Mouse (Mus musculus): ENCODE measurements around the gene Smpd1.

Gene Smpd1

DNA sequence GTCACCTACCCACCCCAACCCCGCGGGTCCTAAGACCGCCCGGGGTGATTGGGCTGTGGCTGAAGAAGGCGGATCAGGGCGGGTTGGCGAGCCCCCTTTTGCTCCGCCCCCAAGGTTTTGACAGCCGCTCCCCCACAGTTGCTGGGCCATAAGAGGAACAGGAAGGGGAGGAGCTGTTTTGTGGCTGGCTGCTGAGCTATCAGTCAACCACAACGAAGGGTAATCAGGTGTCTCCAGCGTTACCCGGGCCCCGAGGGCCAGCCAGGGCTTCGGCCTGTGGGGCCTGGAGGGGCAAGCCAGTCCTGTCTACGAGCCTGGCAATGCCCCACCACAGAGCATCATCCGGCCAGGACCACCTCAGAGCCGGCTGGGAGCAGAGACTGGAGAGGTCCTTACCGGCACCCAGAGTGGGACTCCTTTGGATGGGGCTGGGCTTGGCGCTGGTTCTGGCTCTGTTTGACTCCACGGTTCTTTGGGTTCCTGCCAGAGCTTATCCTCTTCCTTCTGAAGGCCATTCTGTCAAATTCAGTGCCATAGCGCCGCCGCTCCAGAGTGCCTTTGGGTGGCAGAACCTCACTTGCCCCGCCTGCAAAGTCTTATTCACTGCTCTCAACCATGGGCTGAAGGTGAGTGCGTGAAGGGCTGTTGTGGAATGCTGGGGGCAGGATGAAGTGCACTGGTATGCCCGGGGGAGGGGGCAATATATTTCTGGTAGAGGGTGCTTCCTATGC, at the start of gene Smpd1:
TSS of gene Smpd1 (plus strand) at position 149 of the 731 bp plus-strand sequence.
- ChIA-PET CTCF (interaction anchor here in 2 of 4 experiments (0.5 to 1.4 kb wide), 5 partner anchors 15 to 135 kb away, joined by 3 to 7 read pairs (median 4); partner anchors contain the start of gene Dnhd1 (in 1 of the 2)), POLR2A (interaction anchor here (0.6 to 2.5 kb wide), 25 partner anchors 8 to 257 kb away, joined by 3 to 19 read pairs (median 4); partner anchors contain the start of genes Apbb1 (in 2 of the 4), Arfip2 (in 2 of the 4), Gm45799 (in 2 of the 4) and Mrpl17 (in 2 of the 4))

DNA sequence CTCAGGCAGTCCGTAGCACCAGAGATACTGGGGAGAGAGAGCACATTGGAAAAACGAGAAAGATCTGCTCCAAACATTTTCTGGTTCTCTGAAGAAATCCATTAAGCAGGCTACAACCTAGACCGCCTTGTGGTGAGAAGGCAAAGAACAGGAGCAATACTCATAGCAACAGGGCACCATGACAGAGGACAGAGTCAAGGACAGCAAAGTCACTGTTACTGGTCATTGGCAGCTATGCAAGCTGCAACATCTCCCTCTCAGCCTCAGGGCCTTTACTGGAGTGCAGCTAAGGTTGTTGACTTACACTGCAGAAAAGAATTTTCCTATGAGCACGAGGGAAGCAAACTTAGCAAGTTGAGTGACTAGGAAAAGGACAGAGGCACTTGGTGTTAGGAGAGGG, 46.9 kb upstream of the Smpd1 start:
- ChIA-PET CTCF (no interaction called here), POLR2A (no interaction called here)

GRCm38 (mm10) chr7:105510143-105510542, 44.0 kb upstream of the Smpd1 start:
- ChIA-PET CTCF (interaction anchor here in 1 of 4 experiments (1.0 kb wide), 1 partner anchor 98 kb away, joined by 4 read pairs; no protein-coding TSS in a partner anchor), POLR2A (interaction anchor here in 1 of 4 experiments (1.6 kb wide), 1 partner anchor 20 kb away, joined by 3 read pairs; no protein-coding TSS in a partner anchor)

DNA sequence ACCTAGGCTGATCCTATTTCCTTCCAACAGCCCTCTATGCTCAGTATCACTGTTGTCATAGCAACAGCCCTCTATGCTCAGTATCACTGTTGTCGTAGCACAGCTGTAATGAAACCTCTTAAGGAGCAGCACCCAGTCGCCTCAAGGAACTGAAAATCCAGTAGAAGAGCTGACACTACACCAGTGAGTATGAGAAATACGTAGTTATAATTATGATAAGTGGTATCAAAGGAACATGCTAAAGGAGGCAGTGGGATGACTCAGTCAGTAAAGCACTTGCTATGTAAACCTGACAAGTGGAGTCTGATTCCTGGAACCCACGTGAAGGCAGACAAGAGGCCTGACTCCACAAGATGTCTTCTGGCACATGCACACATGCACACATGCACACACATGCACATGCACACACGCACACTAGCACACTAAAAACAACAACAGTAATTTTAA, 40.3 kb upstream of the Smpd1 start:
- CTCF ChIA-PET = interaction anchor here in 1 of 4 experiments (0.6 kb wide), 1 partner anchor 438 kb away, joined by 4 read pairs; no protein-coding TSS in a partner anchor
- POLR2A ChIA-PET = no interaction called here

DNA sequence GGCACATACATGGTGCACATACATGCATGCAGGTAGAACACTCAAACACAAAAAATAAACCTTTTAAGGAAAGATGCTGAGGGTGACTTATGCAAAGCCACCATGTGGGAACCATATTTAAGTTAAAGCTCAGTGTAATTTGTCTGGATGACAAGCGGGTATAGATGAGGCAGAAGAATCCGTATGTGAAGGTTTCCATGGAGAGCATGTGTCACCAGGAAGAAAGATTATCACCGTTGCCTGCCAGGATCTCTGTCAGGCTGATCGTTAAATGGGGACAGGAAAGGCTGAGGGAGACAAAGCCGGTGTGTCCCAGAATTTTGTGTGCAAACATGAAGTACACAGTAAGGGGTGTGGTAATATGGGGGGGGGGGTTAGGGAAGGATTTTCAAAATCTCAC, 39.6 kb upstream of the Smpd1 start:
- ChIA-PET CTCF (interaction anchor here in 2 of 4 experiments (0.6 to 1.8 kb wide), 2 partner anchors 34 to 344 kb away, joined by 3 to 4 read pairs; no protein-coding TSS in a partner anchor), POLR2A (no interaction called here)

GRCm38 (mm10) chr7:105515178-105515577, 39.0 kb upstream of the Smpd1 start:
- CTCF ChIA-PET = interaction anchor here in 1 of 4 experiments (0.5 to 1.8 kb wide), 2 partner anchors 11 to 34 kb away, joined by 3 to 4 read pairs; no protein-coding TSS in a partner anchor
- POLR2A ChIA-PET = no interaction called here

DNA sequence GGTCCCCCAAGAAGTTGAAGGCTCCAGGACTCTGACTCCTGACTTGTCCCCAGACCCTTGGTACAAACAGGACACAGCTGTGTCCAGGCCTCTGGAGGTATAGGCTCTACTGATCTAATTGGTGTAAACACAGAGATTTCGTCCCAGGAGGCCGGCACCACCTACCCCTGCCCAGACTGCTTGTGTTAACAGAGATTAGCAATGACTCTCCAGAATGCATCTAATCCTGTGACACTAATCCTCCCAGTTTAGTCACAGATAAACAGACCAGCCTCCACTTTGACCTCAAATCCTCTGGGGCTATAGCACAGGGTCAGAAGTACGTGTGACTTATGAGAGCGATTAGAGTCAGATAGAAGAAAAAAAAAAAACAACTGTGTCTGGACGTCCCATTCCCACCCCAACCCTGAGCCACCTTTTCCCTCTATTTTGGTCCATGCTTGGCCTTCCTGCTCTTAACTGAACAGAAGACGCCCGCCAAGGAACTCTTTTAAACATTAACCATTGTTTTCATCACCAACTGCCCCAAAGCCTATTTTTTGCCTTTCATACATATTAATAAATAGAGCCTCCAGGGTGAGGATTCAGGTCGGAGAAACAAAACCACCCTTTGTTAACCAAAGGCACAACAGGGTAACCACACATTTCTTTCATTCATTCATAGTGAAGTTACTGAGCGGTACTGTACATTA, 37.3 kb upstream of the Smpd1 start:
- CTCF ChIA-PET = interaction anchor here in 1 of 4 experiments (0.6 kb wide), 1 partner anchor 105 kb away, joined by 3 read pairs; no protein-coding TSS in a partner anchor
- POLR2A ChIA-PET = no interaction called here

- POLR2A ChIA-PET = interaction anchor here in 1 of 4 experiments (0.7 kb wide), 1 partner anchor 14 kb away, joined by 3 read pairs; no protein-coding TSS in a partner anchor
- CTCF ChIA-PET = interaction anchor here in 1 of 4 experiments (1.7 kb wide), 1 partner anchor 107 kb away, joined by 5 read pairs; no protein-coding TSS in a partner anchor
These were observed 34.8 kb upstream of the Smpd1 start for GRCm38 (mm10) chr7:105519336-105519735.

- ChIA-PET CTCF (interaction anchor here in 2 of 4 experiments (0.6 to 1.7 kb wide), 2 partner anchors 71 to 108 kb away, joined by 3 to 5 read pairs; no protein-coding TSS in a partner anchor), POLR2A (no interaction called here)
These were observed 34.4 kb upstream of the Smpd1 start for GRCm38 (mm10) chr7:105519771-105520170.

- POLR2A ChIA-PET = interaction anchor here in 1 of 4 experiments (0.6 kb wide), 1 partner anchor 488 kb away, joined by 3 read pairs; no protein-coding TSS in a partner anchor
- CTCF ChIA-PET = interaction anchor here in 2 of 4 experiments (0.6 to 1.7 kb wide), 2 partner anchors 71 to 108 kb away, joined by 3 to 5 read pairs; no protein-coding TSS in a partner anchor
These were observed 34.0 kb upstream of the Smpd1 start for GRCm38 (mm10) chr7:105520201-105520600.

GRCm38 (mm10) chr7:105524222-105524621, 29.9 kb upstream of the Smpd1 start:
- POLR2A ChIA-PET = interaction anchor here in 1 of 4 experiments (1.2 kb wide), 1 partner anchor 56 kb away, joined by 3 read pairs; no protein-coding TSS in a partner anchor
- CTCF ChIA-PET = no interaction called here

GRCm38 (mm10) chr7:105527306-105527937, 26.7 kb upstream of the Smpd1 start:
- CTCF ChIA-PET = interaction anchor here in 2 of 4 experiments (0.7 to 1.4 kb wide), 5 partner anchors 10 to 357 kb away, joined by 3 to 4 read pairs (median 3); partner anchors contain the start of gene Smpd1 (in 1 of the 2)

GRCm38 (mm10) chr7:105528094-105528493, 26.1 kb upstream of the Smpd1 start:
- POLR2A ChIA-PET = no interaction called here
- CTCF ChIA-PET = no interaction called here

More at GRCm38 (mm10) chr7:105527306-105527937, 26.7 kb upstream of the Smpd1 start:
- POLR2A ChIA-PET = interaction anchor here in 1 of 4 experiments (0.9 kb wide), 1 partner anchor 20 kb away, joined by 3 read pairs; no protein-coding TSS in a partner anchor

- ChIA-PET CTCF (no interaction called here), POLR2A (no interaction called here)
These were observed 20.0 kb upstream of the Smpd1 start for GRCm38 (mm10) chr7:105534162-105534561.

DNA sequence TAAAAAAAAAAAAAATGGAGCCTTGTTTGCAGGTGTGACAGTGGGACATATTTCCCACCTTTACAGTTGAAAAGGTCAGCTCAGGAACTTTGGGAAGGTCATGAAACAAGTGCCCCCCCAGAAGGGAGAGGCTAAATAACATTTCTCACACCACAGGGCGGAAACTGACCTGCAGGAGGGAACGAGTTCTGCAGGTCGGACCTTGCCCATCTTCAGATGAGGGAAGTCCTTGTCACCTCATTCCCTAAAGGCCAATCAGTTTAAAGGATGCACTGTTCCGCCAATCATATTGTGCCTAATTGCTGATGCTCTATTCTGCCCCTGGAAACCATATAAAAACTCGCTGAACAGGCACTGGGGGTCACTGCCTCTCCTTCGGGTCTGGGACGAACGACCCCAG, 8.2 kb upstream of the Smpd1 start:
- CTCF ChIA-PET = interaction anchor here in 1 of 4 experiments (0.7 kb wide), 1 partner anchor 489 kb away, joined by 3 read pairs; no protein-coding TSS in a partner anchor
- POLR2A ChIA-PET = no interaction called here

GRCm38 (mm10) chr7:105547970-105548369, 6.2 kb upstream of the Smpd1 start:
- ChIA-PET CTCF (no interaction called here), POLR2A (interaction anchor here in 1 of 4 experiments (0.9 kb wide), 1 partner anchor 21 kb away, joined by 3 read pairs; no protein-coding TSS in a partner anchor)

DNA sequence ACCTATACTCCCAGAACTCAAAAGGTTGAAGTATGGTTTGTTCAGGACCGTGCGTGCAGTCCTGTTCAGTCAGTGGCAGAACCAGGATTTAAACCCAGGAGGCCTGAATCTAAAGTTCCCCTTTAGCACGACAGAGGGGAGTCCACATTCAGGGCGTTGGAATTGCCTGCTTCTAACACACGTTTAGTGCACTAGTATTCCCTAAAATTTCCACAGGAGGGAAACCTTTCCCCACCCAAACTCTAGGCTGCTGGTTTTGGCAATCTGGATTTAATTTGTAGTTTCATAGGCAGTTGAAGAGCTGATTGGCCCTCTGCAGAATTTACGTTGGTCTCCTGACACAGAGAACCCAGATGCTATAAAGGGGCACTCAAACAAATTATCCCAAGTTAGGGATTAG, 5.1 kb upstream of the Smpd1 start:
- ChIA-PET CTCF (interaction anchor here in 1 of 4 experiments (1.3 kb wide), 1 partner anchor 102 kb away, joined by 3 read pairs; the partner anchor contains the start of gene Dnhd1), POLR2A (interaction anchor here in 2 of 4 experiments (0.6 to 1.5 kb wide), 2 partner anchors 102 to 212 kb away, joined by 3 read pairs; partner anchors contain the start of gene Dnhd1 (in 1 of the 2))

Measured in embryonic stem cell, embryonic (primary cell).